ENCODE assay signal across 12 mouse cellular contexts in the genomic region with DNA sequence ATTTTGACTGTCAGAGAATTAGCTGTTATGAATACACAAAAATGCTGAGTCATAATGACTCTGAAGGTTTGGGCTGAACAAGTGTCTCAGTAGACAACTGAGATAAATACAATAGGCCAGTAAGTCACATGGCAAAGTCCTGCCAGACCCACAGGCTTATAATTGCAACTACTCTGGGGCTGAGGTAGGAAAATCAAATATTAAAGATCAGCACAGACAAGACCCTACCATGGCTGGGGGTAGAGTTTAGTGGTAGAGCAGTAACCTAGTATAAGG. TPM values are rescaled to one million over a fixed set of nuclear protein-coding genes. Genes with fewer than 3 reads are reported as not detected.
DNase-seq lines count a peak whose midpoint lies in the region; ATAC-seq and TF ChIP-seq lines count a peak whose summit lies in the region.
"Had no signal": no experiment of that assay in that cellular context is flagged by ENCODE, and none has a peak within 500 bp of the region (broad histone marks: within the 10 kb centered on the region; RNA-seq: fewer than 3 reads in every experiment).

No protein-coding gene starts in this region.

- DNase-seq in kidney, adult 2 months, result peak; percentile 25
- peak; percentile 46 for DNase-seq in G1E (ENCODE audit: low spot score)
- DNase-seq in gastrocnemius, adult 8-10 months (ENCODE audit: low spot score in 2 of 2), result no peak
- no peak for DNase-seq in layer of hippocampus, adult 2 months (ENCODE audit: low spot score in 2 of 2)
- no peak for DNase-seq in frontal cortex, postnatal 10 days (ENCODE audit: low spot score in 2 of 2)
- DNase-seq: kidney, adult 8-10 months; right cerebral cortex, postnatal 25 days had no signal

- H3K36me3 ChIP-seq in kidney, adult 2 months (ENCODE audit: control insufficient read depth, insufficient read depth, low read length), result peaks cover 1% of the 10 kb centered on the region; the same call in 1 of the 2 replicates
- H3K36me3 ChIP-seq in kidney, embryonic 16.5 days (ENCODE audit: insufficient read depth, low read length), result 0 out of 2 replicates have a peak, but pooled peaks cover 2% of the 10 kb centered on the region
- H3K36me3 ChIP-seq in G1E (replicated peaks) (peaks cover 32% of the 10 kb centered on the region), macrophage (ENCODE audit: inconsistent target) (no peaks in the 10 kb centered on the region)
- H3K36me3 ChIP-seq in erythroblast, embryonic 14.5 days (ENCODE audit: control insufficient read depth), result peaks cover 53% of the 10 kb centered on the region

- no peak overlapping the region for H3K4me2 ChIP-seq in kidney, embryonic 16.5 days (replicated peaks; ENCODE audit: low read depth, low read length)
- H3K4me2 ChIP-seq: limb, embryonic 12.5 days had no signal

- ATAC-seq in kidney, embryonic 16.5 days (ENCODE audit: low FRiP score, low TSS enrichment), result no peak
- peak; percentile 81 for ATAC-seq in G1E (ENCODE audit: extremely low read depth, insufficient number of reproducible peaks, low FRiP score, poor library complexity, severe bottlenecking)
- ATAC-seq: activated CD4-positive, CD25-positive, alpha-beta regulatory T cell, adult 4 months had no signal

- TF ChIP-seq CTCF in kidney, adult 2 months (conservative IDR thresholded peaks at IDR 0.05; ENCODE audit: insufficient read depth, insufficient read length, low read depth, low read length), result no peak
- TF ChIP-seq CTCF in G1E (IDR thresholded peaks at IDR 0.05; ENCODE audit: low read depth, low read length), result no peak
- TF ChIP-seq CTCF in layer of hippocampus, adult 2 months (conservative IDR thresholded peaks at IDR 0.05), result no peak

- no peak overlapping the region for H3K27ac ChIP-seq in kidney, adult 2 months (ENCODE audit: insufficient read depth, low read depth, low read length)
- no peak overlapping the region for H3K27ac ChIP-seq in kidney, embryonic 16.5 days (ENCODE audit: low read length)
- peak overlapping the region; percentile 41 for H3K27ac ChIP-seq in macrophage
- no peak overlapping the region for H3K27ac ChIP-seq in layer of hippocampus, adult 2 months
- H3K27ac ChIP-seq: limb, embryonic 12.5 days had no signal

- TF ChIP-seq POLR2A in kidney, adult 2 months (IDR thresholded peaks at IDR 0.05; ENCODE audit: low read depth, low read length), result no peak

- H3K79me2 ChIP-seq in macrophage (ENCODE audit: inconsistent target), result peaks cover 93% of the 10 kb centered on the region

- peaks cover 6% of the 10 kb centered on the region; the same call in 1 of the 2 replicates for H3K4me1 ChIP-seq in kidney, adult 2 months (ENCODE audit: control insufficient read depth, insufficient read depth, low read length)
- peaks cover 9% of the 10 kb centered on the region for H3K4me1 ChIP-seq in kidney, embryonic 16.5 days (ENCODE audit: insufficient read depth, low read length)
- peaks cover 61% of the 10 kb centered on the region for H3K4me1 ChIP-seq in G1E (ENCODE audit: insufficient read depth, low read depth, low read length)
- H3K4me1 ChIP-seq in erythroblast, embryonic 14.5 days (ENCODE audit: control insufficient read depth), result peaks cover 90% of the 10 kb centered on the region

- no peak overlapping the region for H3K4me3 ChIP-seq in kidney, adult 2 months (ENCODE audit: insufficient read depth, low read depth, low read length)
- no peak overlapping the region for H3K4me3 ChIP-seq in kidney, embryonic 16.5 days (ENCODE audit: low read length)
- no peak overlapping the region; the same call in 1 of the 2 replicates for H3K4me3 ChIP-seq in G1E (ENCODE audit: low read depth, low read length)
- peak overlapping the region; percentile 38 for H3K4me3 ChIP-seq in erythroblast, embryonic 14.5 days (replicated peaks)
- H3K4me3 ChIP-seq in macrophage (ENCODE audit: inconsistent target), result no peak overlapping the region
- no peak overlapping the region for H3K4me3 ChIP-seq in layer of hippocampus, adult 2 months
- H3K4me3 ChIP-seq: limb, embryonic 12.5 days had no signal

- H3K27me3 ChIP-seq in kidney, adult 2 months (replicated peaks; ENCODE audit: control insufficient read depth, insufficient read depth, low read length), result no peaks in the 10 kb centered on the region
- H3K27me3 ChIP-seq in kidney, embryonic 16.5 days (ENCODE audit: insufficient read depth, low read length), result no peaks in the 10 kb centered on the region
- no peaks in the 10 kb centered on the region for H3K27me3 ChIP-seq in G1E (ENCODE audit: insufficient read depth, low read length)
- H3K27me3 ChIP-seq in erythroblast, embryonic 14.5 days (ENCODE audit: control insufficient read depth), result no peaks in the 10 kb centered on the region
- H3K27me3 ChIP-seq: limb, embryonic 12.5 days had no signal

- no peaks in the 10 kb centered on the region for H3K9me3 ChIP-seq in kidney, embryonic 16.5 days (ENCODE audit: low read length)
- H3K9me3 ChIP-seq in G1E (replicated peaks), result no peaks in the 10 kb centered on the region
- peaks cover 3% of the 10 kb centered on the region for H3K9me3 ChIP-seq in erythroblast, embryonic 14.5 days (ENCODE audit: control insufficient read depth, low read length)
- H3K9me3 ChIP-seq: limb, embryonic 12.5 days had no signal

- H3K9ac ChIP-seq in kidney, embryonic 16.5 days (replicated peaks; ENCODE audit: low read length), result no peak overlapping the region
- H3K9ac ChIP-seq: limb, embryonic 12.5 days had no signal

RNA-seq across cellular contexts. Expression of a gene that starts 5.4 kb away (rescaled TPM):
- 15.1 and 15.3 TPM in 2 replicates for polyA plus RNA-seq in kidney, adult 2 months (2012; rRNA removed)
- polyA plus RNA-seq in kidney, embryonic 16.5 days (2015; fragmentation: Nextera tagmentation; extraction: Ambion mirVana), result 58.1 and 59.4 TPM in 2 replicates
- total RNA-seq in G1E (2014; fragmentation: Nextera tagmentation), result 33.2 and 56.1 TPM in 2 replicates
- 71.0 and 88.8 TPM in 2 replicates for total RNA-seq in G1E (2017)
- 1.6 and 2.6 TPM in 2 replicates for polyA plus RNA-seq in G1E (2012)
- 0.36 and 0.59 TPM in 2 replicates for polyA plus RNA-seq in erythroblast, embryonic 14.5 days (2012)
- total RNA-seq in macrophage (2018; cell fraction: chromatin; rRNA removed), result 100 to 1,000 TPM; 143 to 293 (median 240) TPM
- total RNA-seq in macrophage (2018; cell fraction: cytosol; rRNA removed), result 10 to 100 TPM; 13.4 to 29.0 (median 17.2) TPM
- 100 to 1,000 TPM in 23 of 26 experiments, 10 to 100 TPM in 3; 74.4 to 188 (median 135) TPM for total RNA-seq in macrophage (2018; cell fraction: nucleus; rRNA removed)
- 22.6 to 29.9 TPM (median 27.4 TPM) in 3 replicates for polyA plus RNA-seq in macrophage (2018)
- 10 to 100 TPM; 13.5 to 19.2 (median 16.7) TPM for total RNA-seq in gastrocnemius, adult 8-10 months (2022)
- 10 to 100 TPM; 85.4 to 95.3 TPM for total RNA-seq in layer of hippocampus, adult 2 months (2021)

RNA-seq across cellular contexts. Expression of a gene that starts 29.0 kb away (rescaled TPM):
- 3.9 and 4.0 TPM in 2 replicates for polyA plus RNA-seq in kidney, adult 2 months (2012; rRNA removed)
- polyA plus RNA-seq in kidney, embryonic 16.5 days (2015; fragmentation: Nextera tagmentation; extraction: Ambion mirVana), result 62.7 and 66.8 TPM in 2 replicates
- total RNA-seq in G1E (2014; fragmentation: Nextera tagmentation) (57.3 and 61.4 TPM in 2 replicates), G1E (2017) (38.2 and 51.2 TPM in 2 replicates)
- polyA plus RNA-seq in G1E (2012) (7.6 and 7.7 TPM in 2 replicates), macrophage (2018) (10.8 to 17.8 TPM (median 15.1 TPM) in 3 replicates)
- 0.57 and 0.62 TPM in 2 replicates for polyA plus RNA-seq in erythroblast, embryonic 14.5 days (2012)
- 100 to 1,000 TPM; 103 to 190 (median 160) TPM for total RNA-seq in macrophage (2018; cell fraction: chromatin; rRNA removed)
- total RNA-seq in macrophage (2018; cell fraction: cytosol; rRNA removed), result 10 to 100 TPM; 11.2 to 23.0 (median 17.7) TPM
- 100 to 1,000 TPM in 7 of 26 experiments, 10 to 100 TPM in 19; 47.5 to 112 (median 73.9) TPM for total RNA-seq in macrophage (2018; cell fraction: nucleus; rRNA removed)
- 10 to 100 TPM; 10.4 to 12.8 (median 11.6) TPM for total RNA-seq in gastrocnemius, adult 8-10 months (2022)
- 10 to 100 TPM; 47.5 to 54.4 TPM for total RNA-seq in layer of hippocampus, adult 2 months (2021)

RNA-seq across cellular contexts. Expression of a gene that starts 29.3 kb away (rescaled TPM):
- 9.9 and 13.8 TPM in 2 replicates for polyA plus RNA-seq in kidney, adult 2 months (2012; rRNA removed)
- 51.6 and 52.2 TPM in 2 replicates for polyA plus RNA-seq in kidney, embryonic 16.5 days (2015; fragmentation: Nextera tagmentation; extraction: Ambion mirVana)
- 54.9 and 60.4 TPM in 2 replicates for total RNA-seq in G1E (2014; fragmentation: Nextera tagmentation)
- 44.9 and 46.3 TPM in 2 replicates for total RNA-seq in G1E (2017)
- polyA plus RNA-seq in G1E (2012), result 2.1 and 2.5 TPM in 2 replicates
- 0.13 and 0.23 TPM in 2 replicates for polyA plus RNA-seq in erythroblast, embryonic 14.5 days (2012)
- total RNA-seq in macrophage (2018; cell fraction: chromatin; rRNA removed), result 10 to 100 TPM in 25 of 26 experiments, 1 to 10 TPM in 1; 9.5 to 32.9 (median 18.0) TPM
- 10 to 100 TPM; 13.7 to 25.3 (median 20.6) TPM for total RNA-seq in macrophage (2018; cell fraction: cytosol; rRNA removed)
- total RNA-seq in macrophage (2018; cell fraction: nucleus; rRNA removed), result 10 to 100 TPM; 14.1 to 43.1 (median 21.8) TPM
- 14.6 to 19.9 TPM (median 19.6 TPM) in 3 replicates for polyA plus RNA-seq in macrophage (2018)
- 10 to 100 TPM; 14.1 to 20.4 (median 16.1) TPM for total RNA-seq in gastrocnemius, adult 8-10 months (2022)
- 10 to 100 TPM; 58.8 to 60.1 TPM for total RNA-seq in layer of hippocampus, adult 2 months (2021)

Comparison
In these comparisons a context has a peak if more than half of its experiments do, and no peak if none do; other contexts are left out.
1. DNase-seq: peak in kidney, adult 2 months (single experiment) and G1E (single experiment); none in gastrocnemius, adult 8-10 months (0 of 2), layer of hippocampus, adult 2 months (0 of 2) and frontal cortex, postnatal 10 days (0 of 2).